Mouse (Mus musculus): Measurements from ENCODE around the gene Dynlt1b.
"Not testable (repeated sequence)": the region's sequence is repeated elsewhere in the genome, so short reads cannot be mapped to it uniquely, and the experiment has no call there.

DNA sequence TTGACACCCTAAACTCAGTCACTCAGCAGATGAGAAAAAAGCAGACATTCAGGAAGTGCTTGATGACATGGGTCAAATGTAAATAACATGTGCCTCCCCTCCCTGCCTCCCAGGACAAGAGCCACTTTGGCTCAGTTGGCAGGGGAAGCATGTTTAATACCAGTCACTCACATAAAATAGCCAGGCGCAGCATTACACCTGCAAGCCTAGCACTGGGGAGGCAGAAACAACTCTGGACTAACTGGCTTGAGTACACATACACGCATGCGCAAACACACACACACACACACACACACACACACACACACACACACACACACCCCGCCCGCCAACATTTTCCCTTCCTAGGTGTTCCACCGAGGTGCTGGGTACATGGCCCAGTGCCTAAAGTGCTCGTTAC, 40.8 kb downstream of the Dynlt1b start:
- not testable (repeated sequence) for TF ChIP-seq CTCF (conservative IDR thresholded peaks at IDR 0.05; ENCODE audit: low read length); POU5F1 (IDR thresholded peaks at IDR 0.05; ENCODE audit: borderline replicate concordance, low read length); NANOG (IDR thresholded peaks at IDR 0.05; ENCODE audit: borderline replicate concordance, low read length)

All from E14TG2a.4 (cell line).